Mouse (Mus musculus): Measurements from ENCODE around the gene Snca. TPM values are rescaled to one million over a fixed set of nuclear protein-coding genes. Genes with fewer than 3 reads are reported as not detected.

Gene Snca
- polyA plus RNA-seq (2014; fragmentation: Illumina TruSeq; extraction: RNeasy Lipid Tissue Mini Kit (QIAGEN cat#74804); ENCODE audit: low read depth, low replicate concordance): 7.3 TPM

DNA sequence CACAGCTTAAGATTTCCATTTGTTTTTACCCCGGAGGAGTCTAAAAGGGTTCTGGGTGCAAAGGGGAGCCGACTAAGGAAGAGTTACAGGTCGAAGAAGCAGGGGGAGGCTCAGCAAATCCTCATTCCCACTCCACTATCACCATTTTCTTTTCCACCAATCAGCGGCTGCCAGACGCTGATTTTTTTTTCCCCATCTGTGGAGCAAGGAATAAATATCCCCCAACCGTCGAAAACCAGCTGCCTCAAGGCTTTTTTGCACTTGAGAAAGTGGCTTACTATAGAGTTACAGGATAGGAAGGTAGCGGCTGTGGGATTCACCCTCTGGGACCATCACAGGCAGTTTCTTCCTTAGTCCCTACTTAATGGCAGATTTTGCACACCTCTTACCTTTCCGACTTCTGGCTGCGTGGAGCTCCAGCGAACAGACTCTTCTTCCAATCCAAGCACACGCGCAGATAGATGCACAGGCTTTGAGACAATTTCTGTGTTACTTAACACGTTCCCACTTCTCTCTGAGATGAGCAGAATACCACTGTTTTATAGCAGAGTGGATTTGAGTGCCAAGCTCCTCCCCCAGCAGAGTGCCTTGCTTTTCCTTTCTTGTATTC is at the start of gene Snca:
Gene Snca (minus strand): TSS at position 574 of the 610 bp plus-strand sequence.

Other genes starting within 250 kb of the Snca start
- 6.5 TPM for gene Mmrn1, start 95.1 kb upstream of the Snca start, polyA plus RNA-seq (2014; fragmentation: Illumina TruSeq; extraction: RNeasy Lipid Tissue Mini Kit (QIAGEN cat#74804); ENCODE audit: low read depth, low replicate concordance)